Mouse (Mus musculus) stomach, postnatal 0 days (tissue): Measurements from ENCODE around the gene Jmjd7. TPM values are rescaled to one million over a fixed set of nuclear protein-coding genes. Genes with fewer than 3 reads are reported as not detected.

Experiments
- ATAC-seq: fragments of 200-750 bp; cut with Nextera tagmentation; 2 replicates; pipeline ENCODE4 v1.8.0; 2017; ENCODE audit not compliant: low FRiP score, low TSS enrichment
- DNase-seq: peaks from one replicate; pipeline ENCODE4 v3.0.0-alpha.2; 2016; ENCODE audit warnings: low spot score
- H3K27ac ChIP-seq: fragments of 300-500 bp; sonication (generic); replicated peaks from 2 replicates; pipeline ENCODE4 v1.5.1; 2014; ENCODE audit warnings: mild to moderate bottlenecking, control low read depth
- H3K27me3 ChIP-seq: fragments of 300-500 bp; sonication (generic); 2 replicates; pipeline ENCODE4 v1.6.1; 2014; ENCODE audit warnings: low read length; ENCODE audit not compliant: control insufficient read depth, insufficient read depth
- H3K36me3 ChIP-seq: fragments of 300-500 bp; sonication (generic); 2 replicates; pipeline ENCODE4 v1.6.1; 2014; ENCODE audit warnings: low read length, mixed read lengths; ENCODE audit not compliant: control insufficient read depth, insufficient read depth
- H3K4me1 ChIP-seq: fragments of 300-500 bp; sonication (generic); replicated peaks from 2 replicates; pipeline ENCODE4 v1.6.1; 2014; ENCODE audit warnings: antibody characterized with exemption; ENCODE audit not compliant: control insufficient read depth, insufficient read depth
- H3K4me2 ChIP-seq: fragments of 300-500 bp; sonication (generic); replicated peaks from 2 replicates; pipeline ENCODE4 v1.6.1; 2014; ENCODE audit warnings: low read depth, mild to moderate bottlenecking, control low read depth, moderate library complexity
- H3K4me3 ChIP-seq: fragments of 300-500 bp; sonication (generic); 2 replicates; pipeline ENCODE4 v1.5.1; 2014; ENCODE audit warnings: low read depth, low read length, control low read depth
- H3K9ac ChIP-seq: fragments of 300-500 bp; sonication (generic); 2 replicates; pipeline ENCODE4 v1.6.1; 2014; ENCODE audit warnings: mild to moderate bottlenecking, low read length, control low read depth, mixed read lengths
- H3K9me3 ChIP-seq: fragments of 300-500 bp; sonication (generic); 2 replicates; pipeline ENCODE4 v1.6.1; 2016; ENCODE audit warnings: low read length; ENCODE audit not compliant: control insufficient read depth
- CTCF ChIP-seq: IDR thresholded peaks from 2 replicates; pipeline ENCODE4 v1.5.1; 2016; ENCODE audit warnings: antibody characterized with exemption, low read depth, mild to moderate bottlenecking, moderate library complexity
- EP300 ChIP-seq: optimal IDR thresholded peaks from 2 replicates; pipeline ENCODE3; 2016; ENCODE audit warnings: antibody characterized with exemption
- WGBS: fragments of 180-500 bp; shearing (Covaris S2); extraction: QIAGEN DNeasy Blood & Tissue Kit; methylation state at CpG from one replicate; pipeline ENCODE4 v1.1.7; 2014; 5-methylcytosine and 5-hydroxymethylcytosine counted together
- microRNA-seq: library from miRNA; unstranded; fragments of <30 nt; microRNA quantifications from one replicate; pipeline ENCODE4, GENCODE M21; 2016
- polyA plus RNA-seq: library from polyadenylated mRNA; unstranded; fragments of >200 nt; fragmentation: Nextera tagmentation; extraction: Ambion mirVana; gene quantifications from 2 replicates; pipeline ENCODE4 v1.2.1, GENCODE M21; 2015

Gene Jmjd7
- polyA plus RNA-seq, 1 experiment from 2014 or later: 12.7 TPM

DNA sequence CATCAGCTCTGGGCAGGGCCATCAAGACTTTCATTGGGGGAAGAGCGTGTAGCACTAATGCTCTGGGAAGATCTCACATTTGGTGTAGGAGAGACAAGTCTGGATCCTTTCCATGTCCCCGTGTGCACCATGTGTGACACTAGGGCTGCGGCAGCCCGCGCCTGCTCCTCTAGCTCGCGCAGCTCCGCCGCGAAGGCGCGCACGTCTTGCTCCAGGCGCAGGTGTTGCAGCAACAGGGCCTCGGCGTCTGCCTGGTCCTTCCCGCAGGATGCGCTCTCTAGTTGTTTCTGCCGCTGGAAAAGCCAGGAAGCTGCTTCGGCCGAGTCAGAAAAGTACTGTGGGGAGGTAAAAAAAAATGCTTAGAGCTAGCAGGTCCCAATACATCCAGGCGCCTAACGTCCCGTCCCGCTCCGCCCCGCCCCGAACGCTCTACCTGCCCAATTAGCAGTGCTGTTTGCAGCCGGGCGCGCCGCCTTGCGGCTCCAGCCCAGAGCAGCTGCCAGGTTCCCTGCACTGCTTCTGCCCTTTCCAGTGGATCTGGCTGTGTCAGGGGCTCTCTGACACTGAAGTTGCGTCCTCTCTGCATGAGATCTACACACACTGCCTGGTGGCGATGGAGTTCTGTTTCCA lies 48.9 kb downstream of the Jmjd7 start:
- Histone ChIP-seq H3K27ac (no peak overlapping the region), H3K36me3 (no peaks in the 10 kb centered on the region), H3K4me3 (peak overlapping the region; percentile 24), H3K9ac (peak overlapping the region; percentile 14; the same call in 1 of the 2 replicates), H3K4me1 (no peaks in the 10 kb centered on the region), H3K9me3 (no peaks in the 10 kb centered on the region), H3K27me3 (no peaks in the 10 kb centered on the region), H3K4me2 (peak overlapping the region; percentile 55)
- ATAC-seq: peak; percentile 76
- DNase-seq: peak; percentile 85
- TF ChIP-seq CTCF (peak; percentile 82), EP300 (no peak)
- WGBS: 1% methylated on average over 36 of the region's 36 CpGs

Small RNA genes lying within 50 kb of the gene (microRNA-seq; reads per million reads assigned to microRNA genes)
- not detected for gene Mir7665

Other genes with a start within 250 kb of the Jmjd7 start
- 10.1 and 10.4 TPM in 2 replicates for gene Rpap1, start 239.9 kb upstream of the Jmjd7 start, polyA plus RNA-seq
- gene Tyro3, start 229.8 kb upstream of the Jmjd7 start, polyA plus RNA-seq: 20.6 and 22.8 TPM in 2 replicates
- 9.4 TPM in 2 replicates for gene Mga, start 130.3 kb upstream of the Jmjd7 start, polyA plus RNA-seq
- gene Mapkbp1, start 54.8 kb upstream of the Jmjd7 start, polyA plus RNA-seq: 1.1 and 1.3 TPM in 2 replicates
- 4.3 and 5.6 TPM in 2 replicates for gene Gm28042, start within 50 bp of the Jmjd7 start, polyA plus RNA-seq
- 8.0 and 8.7 TPM in 2 replicates for gene Pla2g4b, start 5.9 kb downstream of the Jmjd7 start, polyA plus RNA-seq
- 65.6 and 75.1 TPM in 2 replicates for gene Ehd4, start 127.1 kb downstream of the Jmjd7 start, polyA plus RNA-seq
- gene Pla2g4e, start 217.9 kb downstream of the Jmjd7 start, polyA plus RNA-seq: 5.8 TPM in 2 replicates